Mouse (Mus musculus): ENCODE data around the gene Pkmyt1. TPM values are rescaled to one million over a fixed set of nuclear protein-coding genes. Genes with fewer than 3 reads are reported as not detected.

Gene Pkmyt1
- polyA plus RNA-seq, 1 experiment: 4.1 TPM

- whole genome bisulfite sequencing: 68% methylated on average over 15 of the region's 15 CpGs
- Histone ChIP-seq H3K27me3 (replicated peaks; ENCODE audit: control insufficient read depth, insufficient read depth, low read length) (no peaks in the 10 kb centered on the region), H3K4me3 (ENCODE audit: insufficient read depth, low read depth, low read length) (no peak overlapping the region), H3K27ac (ENCODE audit: insufficient read depth, low read depth, low read length) (no peak overlapping the region), H3K36me3 (ENCODE audit: control insufficient read depth, insufficient read depth, low read length) (no peaks in the 10 kb centered on the region), H3K4me1 (ENCODE audit: control insufficient read depth, insufficient read depth, low read length) (no peaks in the 10 kb centered on the region)
- DNase-seq: peak; percentile 21
- TF ChIP-seq CTCF (conservative IDR thresholded peaks at IDR 0.05; ENCODE audit: insufficient read depth, insufficient read length, low read depth, low read length) (no peak), POLR2A (IDR thresholded peaks at IDR 0.05; ENCODE audit: low read depth, low read length) (no peak)
These were observed 11.6 kb downstream of the Pkmyt1 start for GRCm38 (mm10) chr17:23737493-23738445.

- TF ChIP-seq CTCF (conservative IDR thresholded peaks at IDR 0.05; ENCODE audit: insufficient read depth, insufficient read length, low read depth, low read length) (no peak), POLR2A (IDR thresholded peaks at IDR 0.05; ENCODE audit: low read depth, low read length) (no peak)
- DNase-seq: no peak
- no peak overlapping the region for H3K4me3 ChIP-seq (ENCODE audit: insufficient read depth, low read depth, low read length)
- H3K27ac ChIP-seq (ENCODE audit: insufficient read depth, low read depth, low read length): no peak overlapping the region
- WGBS: 80% methylated on average over 2 of the region's 2 CpGs
- H3K4me1 ChIP-seq (ENCODE audit: control insufficient read depth, insufficient read depth, low read length): no peaks in the 10 kb centered on the region
- no peaks in the 10 kb centered on the region for H3K27me3 ChIP-seq (replicated peaks; ENCODE audit: control insufficient read depth, insufficient read depth, low read length)
- H3K36me3 ChIP-seq (ENCODE audit: control insufficient read depth, insufficient read depth, low read length): no peaks in the 10 kb centered on the region
These were observed 12.7 kb downstream of the Pkmyt1 start for GRCm38 (mm10) chr17:23738836-23739201.

DNA sequence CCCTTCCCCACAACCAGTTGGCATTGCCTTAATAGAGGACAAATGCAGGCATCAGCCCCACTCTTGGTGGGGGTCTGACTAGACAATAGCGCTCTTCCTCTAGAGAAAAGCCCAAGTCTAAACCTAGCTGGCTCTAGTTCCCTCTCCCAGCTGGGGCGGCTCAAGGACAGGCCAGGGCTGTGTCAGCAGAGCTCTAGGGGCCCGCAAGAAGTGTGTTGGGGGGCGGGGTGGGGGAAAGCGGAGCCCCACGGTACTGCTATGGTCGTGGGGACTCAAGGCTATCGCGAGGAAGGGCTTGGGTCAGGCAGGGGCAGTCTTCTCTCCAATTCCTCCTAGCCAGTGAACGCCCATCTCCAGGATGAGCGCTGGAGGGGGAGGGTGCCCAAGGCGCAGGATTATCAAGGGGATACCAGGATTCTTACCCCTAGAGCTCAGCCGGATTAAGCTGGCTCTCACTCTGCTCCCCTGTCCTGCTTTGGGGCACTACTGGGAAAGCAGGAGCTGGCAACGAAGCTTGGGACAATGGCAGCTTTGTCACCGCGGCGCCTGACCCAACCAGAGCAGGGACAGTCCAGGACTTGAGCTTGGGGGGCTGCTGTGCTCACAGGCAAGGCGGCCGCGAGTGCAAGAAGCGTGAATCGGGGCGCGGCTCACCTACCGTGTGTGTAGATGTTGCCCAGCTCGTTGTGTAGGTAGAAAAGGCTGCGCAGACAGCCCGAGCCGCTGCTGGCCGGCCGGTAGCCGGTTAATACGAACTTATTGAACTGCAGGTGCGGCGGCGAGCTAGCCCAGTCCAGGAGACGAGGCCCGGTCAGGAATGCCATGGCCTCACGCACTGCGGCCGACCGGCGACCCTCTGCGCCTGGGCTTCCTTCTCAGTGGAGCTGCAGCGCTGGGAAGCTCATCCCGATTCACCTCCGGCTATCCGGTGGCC is 13.3 kb downstream of the Pkmyt1 start:
- DNase-seq: no peak
- WGBS: 11% methylated on average over 48 of the region's 48 CpGs
- H3K36me3 ChIP-seq (ENCODE audit: control insufficient read depth, insufficient read depth, low read length): no peaks in the 10 kb centered on the region
- peak overlapping the region; percentile 62 for H3K4me3 ChIP-seq (ENCODE audit: insufficient read depth, low read depth, low read length)
- H3K27ac ChIP-seq (ENCODE audit: insufficient read depth, low read depth, low read length): no peak overlapping the region
- no peaks in the 10 kb centered on the region for H3K27me3 ChIP-seq (replicated peaks; ENCODE audit: control insufficient read depth, insufficient read depth, low read length)
- TF ChIP-seq POLR2A (IDR thresholded peaks at IDR 0.05; ENCODE audit: low read depth, low read length) (no peak), CTCF (conservative IDR thresholded peaks at IDR 0.05; ENCODE audit: insufficient read depth, insufficient read length, low read depth, low read length) (no peak)
- H3K4me1 ChIP-seq (ENCODE audit: control insufficient read depth, insufficient read depth, low read length): no peaks in the 10 kb centered on the region

GRCm38 (mm10) chr17:23740136-23740584 is 14.0 kb downstream of the Pkmyt1 start:
- Histone ChIP-seq H3K4me1 (ENCODE audit: control insufficient read depth, insufficient read depth, low read length) (no peaks in the 10 kb centered on the region), H3K4me3 (ENCODE audit: insufficient read depth, low read depth, low read length) (peak overlapping the region; percentile 62), H3K36me3 (ENCODE audit: control insufficient read depth, insufficient read depth, low read length) (no peaks in the 10 kb centered on the region), H3K27ac (ENCODE audit: insufficient read depth, low read depth, low read length) (no peak overlapping the region), H3K27me3 (replicated peaks; ENCODE audit: control insufficient read depth, insufficient read depth, low read length) (no peaks in the 10 kb centered on the region)
- no peak for TF ChIP-seq CTCF (conservative IDR thresholded peaks at IDR 0.05; ENCODE audit: insufficient read depth, insufficient read length, low read depth, low read length)
- no peak for TF ChIP-seq POLR2A (IDR thresholded peaks at IDR 0.05; ENCODE audit: low read depth, low read length)
- DNase-seq: peak; percentile 94
- WGBS: under 1% methylated on average over 46 of the region's 46 CpGs

DNA sequence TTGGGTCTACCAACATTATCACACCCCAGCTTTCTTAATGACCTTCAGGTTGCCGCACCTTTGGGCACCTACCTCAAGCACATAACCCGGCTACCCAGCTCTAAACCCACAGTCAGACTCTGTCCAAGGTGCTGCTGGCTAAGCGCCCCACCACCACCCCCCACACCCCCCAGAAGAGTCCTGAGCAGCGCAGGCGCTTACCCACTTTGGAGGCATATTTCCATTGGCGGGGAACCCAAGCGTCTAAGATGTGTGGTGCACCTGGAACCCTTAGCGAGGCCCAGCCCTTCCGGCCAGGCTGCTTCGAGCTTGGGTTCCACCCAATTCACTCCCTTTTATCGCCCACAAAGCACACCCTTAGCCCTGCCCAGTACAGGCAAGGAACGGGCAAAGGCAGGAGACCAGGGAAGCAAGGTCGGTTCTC is 14.5 kb downstream of the Pkmyt1 start, which contains the start of gene Paqr4:
Gene Paqr4, minus strand, starts transcription at position 270 of the 424 bp plus-strand sequence.
- WGBS: 6% methylated on average over 13 of the region's 13 CpGs
- H3K27ac ChIP-seq (ENCODE audit: insufficient read depth, low read depth, low read length): no peak within 1 kb of the TSS

GRCm38 (mm10) chr17:23741359-23742209 is 15.4 kb downstream of the Pkmyt1 start:
- H3K4me3 ChIP-seq (ENCODE audit: insufficient read depth, low read depth, low read length): no peak overlapping the region
- no peaks in the 10 kb centered on the region for H3K36me3 ChIP-seq (ENCODE audit: control insufficient read depth, insufficient read depth, low read length)
- H3K27me3 ChIP-seq (replicated peaks; ENCODE audit: control insufficient read depth, insufficient read depth, low read length): peaks cover 4% of the 10 kb centered on the region; the same call in 1 of the 2 replicates
- H3K4me1 ChIP-seq (ENCODE audit: control insufficient read depth, insufficient read depth, low read length): no peaks in the 10 kb centered on the region
- 37% methylated on average over 38 of the region's 38 CpGs for WGBS
- no peak overlapping the region for H3K27ac ChIP-seq (ENCODE audit: insufficient read depth, low read depth, low read length)
- no peak for TF ChIP-seq POLR2A (IDR thresholded peaks at IDR 0.05; ENCODE audit: low read depth, low read length)
- TF ChIP-seq CTCF (conservative IDR thresholded peaks at IDR 0.05; ENCODE audit: insufficient read depth, insufficient read length, low read depth, low read length): no peak
- no peak for DNase-seq

More for the DNA sequence above, 14.5 kb downstream of the Pkmyt1 start, which contains the start of gene Paqr4:
- no peak for DNase-seq
- H3K27me3 ChIP-seq (replicated peaks; ENCODE audit: control insufficient read depth, insufficient read depth, low read length): peaks cover 1% of the 10 kb centered on the region; the same call in 1 of the 2 replicates
- peak within 1 kb of the TSS; percentile 62 for H3K4me3 ChIP-seq (ENCODE audit: insufficient read depth, low read depth, low read length)
- TF ChIP-seq POLR2A (IDR thresholded peaks at IDR 0.05; ENCODE audit: low read depth, low read length): no peak
- no peak for TF ChIP-seq CTCF (conservative IDR thresholded peaks at IDR 0.05; ENCODE audit: insufficient read depth, insufficient read length, low read depth, low read length)
- no peaks in the 10 kb centered on the region for H3K36me3 ChIP-seq (ENCODE audit: control insufficient read depth, insufficient read depth, low read length)
- no peaks in the 10 kb centered on the region for H3K4me1 ChIP-seq (ENCODE audit: control insufficient read depth, insufficient read depth, low read length)

All from kidney, adult 2 months (tissue).